7 mouse cellular contexts compared by ENCODE assay signal in genomic region chr10:29313905-29314304, GRCm38 (mm10). TPM values are rescaled to one million over a fixed set of nuclear protein-coding genes. Genes with fewer than 3 reads are reported as not detected.
DNase-seq lines count a peak whose midpoint lies in the region; ATAC-seq and TF ChIP-seq lines count a peak whose summit lies in the region.

No protein-coding gene starts in this region.

- TF ChIP-seq POLR2A in embryonic fibroblast, embryonic 13.5 days (IDR thresholded peaks at IDR 0.05; ENCODE audit: low read depth, low read length) = no peak

- H3K4me1 ChIP-seq in embryonic fibroblast, embryonic 13.5 days (ENCODE audit: control insufficient read depth, insufficient read depth, low read length) = no peaks in the 10 kb centered on the region; the same call in 1 of the 2 replicates
- H3K4me1 ChIP-seq in limb, embryonic 13.5 days = peaks cover 9% of the 10 kb centered on the region; the same call in 1 of the 2 replicates
- H3K4me1 ChIP-seq in stomach, embryonic 16.5 days (ENCODE audit: control insufficient read depth, insufficient read depth, low read length) = peaks cover 5% of the 10 kb centered on the region; the same call in 1 of the 2 replicates

- 39% methylated on average over 5 of the region's 5 CpGs for WGBS in limb, embryonic 13.5 days
- WGBS in stomach, embryonic 16.5 days = 31% methylated on average over 5 of the region's 5 CpGs

- no peak for TF ChIP-seq CTCF in embryonic fibroblast, embryonic 13.5 days (IDR thresholded peaks at IDR 0.05; ENCODE audit: borderline replicate concordance, insufficient read depth, low read length)

- peak overlapping the region; percentile 69 for H3K4me2 ChIP-seq in limb, embryonic 13.5 days (replicated peaks)
- H3K4me2 ChIP-seq in stomach, embryonic 16.5 days (ENCODE audit: low read depth, low read length) = peak overlapping the region; percentile 58

- no peaks in the 10 kb centered on the region for H3K27me3 ChIP-seq in limb, embryonic 13.5 days
- no peaks in the 10 kb centered on the region for H3K27me3 ChIP-seq in stomach, embryonic 16.5 days (ENCODE audit: control insufficient read depth, insufficient read depth, low read length)

- H3K4me3 ChIP-seq in embryonic fibroblast, embryonic 13.5 days (ENCODE audit: insufficient read depth, low read length) = peak overlapping the region; percentile 89
- peak overlapping the region; percentile 64 for H3K4me3 ChIP-seq in limb, embryonic 13.5 days
- peak overlapping the region; percentile 66 for H3K4me3 ChIP-seq in stomach, embryonic 16.5 days (replicated peaks; ENCODE audit: low read length)

- DNase-seq in thymus, postnatal 0 days (ENCODE audit: low spot score) = peak; percentile 3
- no peak for DNase-seq in thymus, adult 18-20 months
- DNase-seq in urinary bladder, postnatal 14 days (ENCODE audit: low spot score) = no peak

- H3K9me3 ChIP-seq in limb, embryonic 13.5 days = no peaks in the 10 kb centered on the region
- H3K9me3 ChIP-seq in stomach, embryonic 16.5 days (replicated peaks; ENCODE audit: control insufficient read depth, low read length) = no peaks in the 10 kb centered on the region

- H3K27ac ChIP-seq in embryonic fibroblast, embryonic 13.5 days (ENCODE audit: insufficient read depth, low read length) = no peak overlapping the region
- no peak overlapping the region for H3K27ac ChIP-seq in limb, embryonic 13.5 days
- H3K27ac ChIP-seq in stomach, embryonic 16.5 days (ENCODE audit: low read length) = no peak overlapping the region

- no peak overlapping the region; the same call in 1 of the 2 replicates for H3K9ac ChIP-seq in limb, embryonic 13.5 days
- H3K9ac ChIP-seq in stomach, embryonic 16.5 days (ENCODE audit: low read length) = no peak overlapping the region

- no peaks in the 10 kb centered on the region for H3K36me3 ChIP-seq in limb, embryonic 13.5 days
- H3K36me3 ChIP-seq in stomach, embryonic 16.5 days (ENCODE audit: control insufficient read depth, insufficient read depth, low read length) = no peaks in the 10 kb centered on the region

- no peak for ATAC-seq in limb, embryonic 13.5 days (ENCODE audit: low FRiP score, low read depth)
- ATAC-seq in stomach, embryonic 16.5 days (ENCODE audit: insufficient read depth, low FRiP score) = no peak
- no peak for ATAC-seq in cerebellum, adult (ENCODE audit: insufficient number of reproducible peaks, low FRiP score, low TSS enrichment)

RNA-seq across cellular contexts. Expression of gene Echdc1, which starts 0.9 kb away (rescaled TPM):
- 29.2 and 34.1 TPM in 2 replicates for polyA plus RNA-seq in thymus, postnatal 0 days (2015; fragmentation: Nextera tagmentation; extraction: Ambion mirVana)
- polyA plus RNA-seq in embryonic fibroblast, embryonic 13.5 days (2011; ENCODE audit: insufficient read length, low read depth, missing spikeins) = 24.9 and 26.7 TPM in 2 replicates
- polyA plus RNA-seq in limb, embryonic 13.5 days (2015; fragmentation: Nextera tagmentation; extraction: Ambion mirVana) = 17.1 and 18.6 TPM in 2 replicates
- 42.4 and 46.3 TPM in 2 replicates for polyA plus RNA-seq in stomach, embryonic 16.5 days (2015; fragmentation: Nextera tagmentation; extraction: Ambion mirVana)

RNA-seq across cellular contexts. Expression of gene Rnf146, which starts 48.3 kb away (rescaled TPM):
- 44.2 and 49.1 TPM in 2 replicates for polyA plus RNA-seq in thymus, postnatal 0 days (2015; fragmentation: Nextera tagmentation; extraction: Ambion mirVana)
- 42.9 and 53.4 TPM in 2 replicates for polyA plus RNA-seq in embryonic fibroblast, embryonic 13.5 days (2011; ENCODE audit: insufficient read length, low read depth, missing spikeins)
- polyA plus RNA-seq in limb, embryonic 13.5 days (2015; fragmentation: Nextera tagmentation; extraction: Ambion mirVana) = 57.9 and 60.2 TPM in 2 replicates
- polyA plus RNA-seq in stomach, embryonic 16.5 days (2015; fragmentation: Nextera tagmentation; extraction: Ambion mirVana) = 50.0 and 50.8 TPM in 2 replicates
